Mouse (Mus musculus): ENCODE results near the gene Gtf2a1l.

Gtf2a1l gene

GRCm38 (mm10) chr17:88652702-88653374, 15.6 kb upstream of the Gtf2a1l start:
- no peak for DNase-seq (ENCODE audit: extremely low spot score, low read depth, low spot score)

GRCm38 (mm10) chr17:88653375-88653769, 15.1 kb upstream of the Gtf2a1l start:
- no peak for DNase-seq (ENCODE audit: extremely low spot score, low read depth, low spot score)

GRCm38 (mm10) chr17:88658510-88658909, 9.9 kb upstream of the Gtf2a1l start:
- no peak for DNase-seq (ENCODE audit: extremely low spot score, low read depth, low spot score)

- DNase-seq (ENCODE audit: extremely low spot score, low read depth, low spot score): no peak
These were observed 2.4 kb upstream of the Gtf2a1l start for GRCm38 (mm10) chr17:88666076-88666475.

- no peak for DNase-seq (ENCODE audit: extremely low spot score, low read depth, low spot score)
These were observed 1.5 kb downstream of the Gtf2a1l start for GRCm38 (mm10) chr17:88669921-88670320.

- no peak for DNase-seq (ENCODE audit: extremely low spot score, low read depth, low spot score)
These were observed 2.3 kb downstream of the Gtf2a1l start for GRCm38 (mm10) chr17:88670800-88671199.

GRCm38 (mm10) chr17:88675310-88676309, 7.2 kb downstream of the Gtf2a1l start:
- DNase-seq (ENCODE audit: extremely low spot score, low read depth, low spot score): no peak

GRCm38 (mm10) chr17:88688226-88688625, 19.8 kb downstream of the Gtf2a1l start:
- no peak for DNase-seq (ENCODE audit: extremely low spot score, low read depth, low spot score)

GRCm38 (mm10) chr17:88696656-88697333, 28.3 kb downstream of the Gtf2a1l start:
- DNase-seq (ENCODE audit: extremely low spot score, low read depth, low spot score): no peak

- DNase-seq (ENCODE audit: extremely low spot score, low read depth, low spot score): no peak
These were observed 32.4 kb downstream of the Gtf2a1l start for GRCm38 (mm10) chr17:88700901-88701300.

- no peak for DNase-seq (ENCODE audit: extremely low spot score, low read depth, low spot score)
These were observed 33.9 kb downstream of the Gtf2a1l start for GRCm38 (mm10) chr17:88702345-88702744.

GRCm38 (mm10) chr17:88703112-88703511, 34.7 kb downstream of the Gtf2a1l start:
- no peak for DNase-seq (ENCODE audit: extremely low spot score, low read depth, low spot score)

- no peak for DNase-seq (ENCODE audit: extremely low spot score, low read depth, low spot score)
These were observed 37.8 kb downstream of the Gtf2a1l start for GRCm38 (mm10) chr17:88706231-88706649.

- DNase-seq (ENCODE audit: extremely low spot score, low read depth, low spot score): no peak
These were observed 81.2 kb downstream of the Gtf2a1l start for GRCm38 (mm10) chr17:88749646-88750045.

GRCm38 (mm10) chr17:88752827-88753471, 84.5 kb downstream of the Gtf2a1l start:
- DNase-seq (ENCODE audit: extremely low spot score, low read depth, low spot score): no peak

- no peak for DNase-seq (ENCODE audit: extremely low spot score, low read depth, low spot score)
These were observed 85.0 kb downstream of the Gtf2a1l start for GRCm38 (mm10) chr17:88753472-88753857.

GRCm38 (mm10) chr17:88755776-88756175, 87.3 kb downstream of the Gtf2a1l start:
- no peak for DNase-seq (ENCODE audit: extremely low spot score, low read depth, low spot score)

- DNase-seq (ENCODE audit: extremely low spot score, low read depth, low spot score): no peak
These were observed 89.6 kb downstream of the Gtf2a1l start for GRCm38 (mm10) chr17:88758003-88758437.

GRCm38 (mm10) chr17:88763396-88764135, 95.1 kb downstream of the Gtf2a1l start:
- no peak for DNase-seq (ENCODE audit: extremely low spot score, low read depth, low spot score)

GRCm38 (mm10) chr17:88764136-88764485, 95.7 kb downstream of the Gtf2a1l start:
- DNase-seq (ENCODE audit: extremely low spot score, low read depth, low spot score): no peak
